Mouse (Mus musculus) stomach, postnatal 0 days (tissue): ENCODE measurements around the gene Iqca.

ENCODE experiments used
- CTCF ChIP-seq: IDR thresholded peaks from 2 replicates; pipeline ENCODE4 v1.5.1; 2016; ENCODE audit warnings: antibody characterized with exemption, low read depth, mild to moderate bottlenecking, moderate library complexity
- EP300 ChIP-seq: optimal IDR thresholded peaks from 2 replicates; pipeline ENCODE3; 2016; ENCODE audit warnings: antibody characterized with exemption

DNA sequence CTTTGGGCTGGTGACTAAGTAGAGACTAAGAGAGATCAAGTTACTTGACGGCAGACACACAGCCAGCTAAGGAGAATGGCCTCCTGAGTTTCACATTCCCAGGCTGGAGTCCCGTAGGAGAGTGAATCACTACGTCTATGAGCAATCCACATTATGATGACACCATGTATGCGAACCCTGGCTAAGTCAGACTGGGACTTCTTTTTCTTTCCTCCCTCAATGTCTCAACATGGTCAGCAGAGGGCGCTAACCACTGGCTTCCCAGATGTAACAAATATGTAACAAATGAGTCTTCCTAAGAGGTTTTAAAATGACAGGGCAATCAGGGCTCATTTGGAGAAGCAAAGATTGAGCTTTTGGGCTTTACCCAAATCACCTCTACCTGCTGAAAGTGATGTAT lies 101.9 kb downstream of the Iqca start:
- TF ChIP-seq CTCF = peak; percentile 87
- TF ChIP-seq EP300 = no peak
